Mouse (Mus musculus) urinary bladder, postnatal 4 days (tissue): ENCODE measurements around the gene Flad1.

Experiments used
- DNase-seq, 2 experiments: peaks; one replicate each; pipeline ENCODE4 v3.0.0; 2021 to 2022; ENCODE audit warnings: low spot score in 2 of 2

The Flad1 gene

DNA sequence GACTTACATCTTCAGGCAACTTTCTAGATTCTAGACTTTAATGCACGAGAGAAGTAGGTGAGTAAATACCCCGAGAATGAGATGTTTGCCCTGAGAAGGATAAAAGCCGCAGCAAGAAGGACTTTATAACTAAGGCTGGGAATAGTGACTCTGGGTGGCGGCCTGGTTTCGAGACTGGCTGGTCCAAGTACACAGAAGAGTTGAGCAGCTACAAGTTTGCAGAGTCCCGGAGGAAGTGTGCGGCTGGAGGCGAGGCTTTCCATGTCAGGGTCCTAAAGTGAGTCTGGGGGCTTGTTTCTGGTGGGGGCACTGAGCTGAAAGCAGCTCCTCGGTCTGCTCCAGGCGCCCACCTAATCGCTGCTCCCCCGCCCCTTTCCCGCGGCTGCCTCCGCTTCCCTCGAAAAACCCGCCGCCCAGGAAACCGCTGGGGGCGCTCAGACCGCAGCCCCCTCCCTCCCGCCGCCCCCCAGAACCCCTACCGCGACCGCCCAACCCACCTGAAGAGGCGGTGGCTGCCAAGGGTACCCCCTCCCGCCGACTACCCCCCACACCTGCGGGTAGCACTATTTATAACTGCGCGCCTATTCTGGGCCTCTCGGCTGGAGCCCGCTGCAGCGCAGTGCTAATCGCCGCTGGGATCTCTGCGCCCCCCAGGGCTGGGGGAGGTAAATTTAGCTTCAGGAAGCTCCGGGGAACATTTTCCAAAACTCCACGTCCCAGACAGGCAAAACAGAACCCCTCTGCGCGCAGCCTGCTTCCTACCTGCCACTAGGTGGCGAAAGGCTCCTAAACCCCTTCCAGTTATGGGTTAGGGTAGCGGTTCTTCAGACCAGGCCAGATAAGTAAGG lies 15.6 kb downstream of the Flad1 start:
- DNase-seq: peak in 1 of 2 experiments; percentile 59

GRCm38 (mm10) chr3:89395419-89395805 lies 16.3 kb downstream of the Flad1 start:
- no peak for DNase-seq

DNA sequence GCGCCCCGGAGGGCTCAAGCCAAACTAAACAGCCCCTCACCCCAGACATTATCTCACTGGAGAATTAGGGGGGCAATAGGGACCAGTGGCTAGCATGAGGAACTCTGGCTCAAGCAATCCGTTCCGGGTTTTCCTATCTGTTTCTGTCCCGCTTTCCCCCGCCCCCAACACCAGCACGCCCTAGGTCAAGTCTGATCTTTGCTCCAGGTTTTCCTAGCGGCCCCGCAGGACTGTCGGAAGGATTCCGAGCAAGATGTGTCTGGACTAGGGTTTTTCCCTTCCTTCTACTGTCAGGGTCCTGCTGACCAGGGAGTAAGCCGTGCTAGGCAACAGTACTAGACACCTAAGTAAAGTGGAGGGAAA lies 16.8 kb downstream of the Flad1 start:
- peak; percentile 75 to 84 for DNase-seq

DNA sequence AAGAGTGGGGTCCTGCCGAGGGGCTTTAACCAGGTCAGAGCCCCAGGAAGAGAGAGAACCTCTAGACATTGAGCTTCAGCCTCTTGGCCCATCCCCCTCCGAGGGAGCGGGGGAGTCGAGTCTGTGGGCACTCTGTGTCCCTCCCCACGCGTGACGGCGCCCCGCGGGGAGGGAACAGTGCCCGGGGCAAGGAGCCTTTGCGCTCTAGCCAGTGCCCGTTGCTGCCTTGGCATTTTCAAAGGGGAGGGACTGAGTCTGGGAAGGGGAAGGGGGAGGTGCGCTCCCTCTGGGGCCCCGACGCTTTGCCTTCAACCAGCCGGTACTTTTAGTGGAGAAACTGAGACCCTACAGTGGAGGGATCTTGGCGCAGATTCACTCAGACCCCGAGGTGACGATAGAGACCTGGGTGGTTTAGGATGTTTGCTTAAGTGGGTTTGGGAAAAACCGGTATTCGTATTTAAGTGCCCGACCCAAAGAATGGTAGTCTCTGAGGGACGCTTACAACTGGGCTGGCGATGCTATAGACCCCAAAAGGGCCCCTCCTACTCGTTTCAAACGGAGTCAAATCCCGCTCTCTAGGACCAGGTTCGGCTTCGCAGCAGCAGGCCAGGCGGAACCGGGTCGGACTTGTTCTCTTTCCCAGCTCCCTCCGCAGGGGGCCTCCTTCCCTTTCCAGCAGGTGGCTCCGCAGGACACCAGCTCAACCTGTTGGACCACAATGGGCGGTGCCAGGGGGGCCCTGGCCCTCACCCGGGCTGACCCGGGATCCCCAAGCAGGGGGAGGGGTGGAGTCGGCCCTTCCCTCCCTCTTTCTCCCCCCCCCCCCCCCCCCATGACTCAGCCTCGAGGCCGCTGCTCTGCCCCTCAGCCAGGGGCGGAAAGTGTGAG lies 17.4 kb downstream of the Flad1 start, which contains the start of gene Zbtb7b:
Gene Zbtb7b, minus strand, starts transcription at position 771 of the 888 bp plus-strand sequence.
- DNase-seq: peak; percentile 82 to 83

DNA sequence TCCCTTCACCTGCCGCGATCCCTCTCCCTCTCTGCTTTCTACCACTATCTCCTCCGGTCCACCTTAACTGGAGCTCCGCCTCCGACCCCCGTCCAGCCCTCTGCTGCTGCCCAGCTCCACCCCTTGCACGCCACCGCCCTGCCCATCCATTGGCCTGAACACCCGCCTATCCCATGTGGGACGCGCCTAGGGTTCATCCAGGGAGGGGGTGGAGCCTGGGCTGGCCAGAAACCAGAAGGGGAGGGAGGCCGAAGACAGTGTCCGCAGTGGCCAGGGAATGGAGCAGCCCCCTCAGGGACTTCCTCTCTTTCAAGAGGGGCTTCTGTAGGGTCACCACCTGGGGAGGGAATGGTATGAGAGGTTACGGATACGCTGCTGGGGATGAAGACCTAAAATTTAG lies 18.1 kb downstream of the Flad1 start:
- DNase-seq: peak; percentile 99

DNA sequence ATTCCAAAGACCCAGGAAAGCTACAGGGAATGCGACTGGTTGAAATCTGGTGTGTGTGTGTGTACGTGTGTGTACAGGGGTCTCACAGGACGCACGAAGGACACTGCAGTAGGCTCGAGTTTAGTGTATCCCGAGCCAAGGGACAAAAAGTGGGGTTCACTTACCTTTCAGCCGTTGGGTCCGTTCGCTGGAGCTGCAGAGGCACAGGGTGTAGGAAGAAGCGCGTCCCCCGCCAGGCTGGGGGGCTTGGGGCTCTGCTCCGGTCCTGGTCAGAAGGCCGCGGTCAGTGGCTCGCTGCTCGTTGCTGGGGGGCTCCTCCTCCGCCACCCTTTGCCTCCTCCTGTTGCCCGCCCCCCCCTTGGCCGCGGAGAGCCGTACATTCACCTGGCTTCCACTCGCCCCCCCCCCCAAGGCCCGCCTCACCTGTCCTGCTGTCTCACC lies 18.8 kb downstream of the Flad1 start:
- no peak for DNase-seq

DNA sequence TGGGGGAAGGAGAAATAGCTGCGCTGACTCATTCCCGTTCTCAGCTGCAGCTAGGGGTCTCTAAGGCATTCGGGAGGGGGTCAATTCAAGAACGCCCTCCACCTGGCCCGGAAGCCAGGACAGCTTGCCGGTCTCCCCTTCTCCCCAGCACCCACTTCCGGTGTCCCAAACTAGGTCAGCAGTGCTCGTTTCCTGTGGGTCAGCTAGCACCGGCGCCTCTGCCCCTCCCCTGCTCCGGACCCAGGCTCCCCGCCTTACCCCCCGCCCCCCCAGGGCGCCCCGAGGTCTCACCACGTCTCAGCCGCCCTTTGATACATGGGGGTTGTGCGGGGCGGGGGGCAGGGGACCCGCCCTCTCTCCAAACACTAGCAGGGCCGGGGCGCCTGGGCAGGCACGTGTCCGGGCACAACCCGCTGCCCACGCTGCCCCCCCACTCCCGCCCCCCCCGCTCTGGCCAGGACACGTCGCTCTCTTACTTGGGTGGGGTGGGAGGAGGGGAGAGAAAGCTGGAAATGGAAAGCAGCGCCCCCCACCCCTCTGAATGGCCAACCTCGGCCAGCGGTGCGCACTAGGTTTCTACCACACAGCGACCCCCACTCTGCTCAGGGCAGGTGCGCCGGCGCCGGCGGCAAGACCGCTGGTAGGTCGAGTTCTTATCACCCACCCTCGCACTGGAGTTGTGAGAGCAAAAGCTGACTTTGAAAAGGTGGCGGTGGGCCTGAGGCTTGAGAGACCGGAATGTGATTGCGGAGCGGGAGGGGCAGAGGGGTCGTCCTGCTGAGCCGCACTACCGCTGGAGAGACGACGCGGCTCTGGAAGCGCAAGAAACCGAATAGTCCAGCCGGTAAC lies 19.8 kb downstream of the Flad1 start:
- peak in 1 of 2 experiments; percentile 58 for DNase-seq

GRCm38 (mm10) chr3:89390699-89391662 lies 20.7 kb downstream of the Flad1 start:
- DNase-seq: no peak

GRCm38 (mm10) chr3:89390111-89390515 lies 21.6 kb downstream of the Flad1 start:
- no peak for DNase-seq

- no peak for DNase-seq
Observed at GRCm38 (mm10) chr3:89388901-89389740, 22.5 kb downstream of the Flad1 start.

- no peak for DNase-seq
Observed at GRCm38 (mm10) chr3:89388134-89388881, 23.4 kb downstream of the Flad1 start.

- no peak for DNase-seq
Observed at GRCm38 (mm10) chr3:89387632-89388031, 24.0 kb downstream of the Flad1 start.

DNA sequence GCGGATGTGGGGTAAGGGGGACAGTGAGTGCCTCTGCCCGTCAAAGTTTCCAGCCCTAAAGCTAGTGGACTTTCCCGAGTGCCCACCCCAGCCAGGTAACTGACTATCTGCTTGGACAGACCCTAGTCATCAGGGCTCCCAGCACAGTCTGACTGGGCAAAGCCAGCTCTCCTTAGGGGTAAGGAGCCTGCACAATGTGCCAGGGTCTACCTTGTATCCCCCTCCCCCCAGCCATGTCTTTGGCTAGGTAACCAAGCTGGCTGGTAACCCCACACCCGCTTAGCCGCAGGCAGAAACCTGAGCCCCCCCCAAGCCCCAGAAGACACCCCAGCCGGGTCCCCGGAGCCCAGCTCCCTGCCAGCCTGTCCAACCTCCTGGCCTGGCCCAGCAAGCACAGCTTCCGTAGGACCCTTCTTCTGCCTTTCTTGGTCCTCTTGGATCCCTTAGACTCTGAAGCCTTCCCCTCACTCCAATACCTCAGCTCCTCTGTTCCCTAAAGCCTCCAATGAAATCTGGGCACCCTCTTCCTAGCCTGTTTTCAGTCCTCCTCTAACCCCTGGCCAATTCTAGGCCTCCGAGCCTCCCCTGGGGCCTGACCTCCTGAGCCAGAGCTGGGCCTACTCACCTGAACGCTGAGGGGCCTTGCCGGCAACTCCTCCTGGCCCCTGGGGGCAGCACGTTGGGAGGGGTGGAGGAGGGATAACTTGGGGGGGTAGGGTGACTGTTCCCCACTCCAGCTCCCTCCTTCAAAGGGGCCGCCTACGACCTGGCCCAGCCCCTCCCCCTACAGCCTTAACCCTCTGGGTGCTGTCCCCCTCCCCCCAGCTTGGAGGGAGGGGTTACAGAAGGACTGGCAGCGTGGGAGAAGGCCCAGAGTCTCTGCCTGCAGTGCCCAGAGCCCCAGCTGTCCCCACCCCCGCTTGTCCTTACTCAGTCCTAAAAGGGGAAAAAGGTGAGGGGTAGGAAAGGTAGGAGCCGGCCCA lies 24.9 kb downstream of the Flad1 start:
- no peak for DNase-seq

DNA sequence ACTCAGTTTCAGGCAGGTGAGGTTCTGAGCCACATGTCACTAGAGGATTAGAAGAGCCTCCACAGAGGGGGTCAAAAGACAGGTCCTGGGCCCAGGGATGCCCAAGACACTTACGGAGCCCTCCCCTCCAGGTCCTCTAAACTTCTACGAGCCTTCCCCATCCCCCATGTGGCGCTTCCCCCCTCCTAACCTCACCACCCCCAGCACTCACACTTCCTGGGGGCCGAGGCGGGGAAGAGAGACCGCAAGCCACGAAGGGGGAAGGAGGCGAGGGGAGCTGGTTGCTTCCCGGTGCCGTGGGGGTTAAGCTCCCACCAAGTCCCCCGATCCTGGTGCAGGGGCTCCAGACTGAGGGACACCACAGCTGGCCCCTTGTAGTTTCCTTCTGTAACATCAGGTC lies 26.2 kb downstream of the Flad1 start:
- no peak for DNase-seq

- no peak for DNase-seq
Observed at GRCm38 (mm10) chr3:89384331-89385076, 27.2 kb downstream of the Flad1 start.

DNA sequence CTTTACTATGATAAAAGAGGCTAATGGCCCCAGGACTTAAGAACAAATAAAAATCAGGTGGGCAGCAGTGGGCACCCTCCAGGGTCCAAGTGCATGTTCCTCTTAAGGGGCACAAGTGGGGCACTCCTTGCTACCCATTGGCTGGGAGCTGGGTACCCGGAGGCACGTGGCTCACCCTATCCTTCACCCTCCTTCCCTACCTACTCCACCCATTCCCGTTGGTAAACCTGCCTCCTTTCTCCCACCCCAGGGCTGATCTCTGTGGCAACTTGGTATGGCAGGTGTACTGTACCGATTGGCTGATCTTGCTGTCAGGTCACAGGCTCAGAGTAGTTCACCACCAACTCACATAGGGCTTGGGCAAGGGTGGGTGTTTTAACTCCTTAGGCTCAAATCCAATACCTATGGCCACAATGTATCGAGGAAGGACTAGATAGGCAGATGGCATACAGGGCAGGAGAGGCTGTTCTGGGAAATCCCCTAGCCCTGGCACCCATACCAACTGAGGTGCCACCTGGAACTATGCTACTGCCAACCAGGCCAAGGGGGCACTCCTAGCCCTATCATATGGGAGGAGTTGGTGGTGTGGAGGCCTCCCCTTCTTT lies 27.9 kb downstream of the Flad1 start:
- no peak for DNase-seq
